Mouse (Mus musculus): ENCODE measurements at regions not wholly inside any gene's neighbourhood (a gene's known extent, or its start where the extent isn't known, plus 50 kb on each side); places are given as distances from the start of the nearest gene placed in this dataset.

GRCm38 (mm10) chr13:84570984-84571844 is 349.1 kb downstream of the Tmem161b start:
- TF ChIP-seq FLI1 (IDR thresholded peaks at IDR 0.05; ENCODE audit: low read length) (no peak), GATA1 (IDR thresholded peaks at IDR 0.05; ENCODE audit: borderline replicate concordance, low read length) (no peak)

All from megakaryocyte, embryonic 14.5 days (primary cell).